ENCODE assay signal across 29 mouse cellular contexts in genomic region chr19:36116185-36116584, GRCm38 (mm10). TPM values are rescaled to one million over a fixed set of nuclear protein-coding genes. Genes with fewer than 3 reads are reported as not detected.
A peak's percentile ranks its signal among the peaks of the same experiment; 100 is the strongest.
DNase-seq lines count a peak whose midpoint lies in the region; ATAC-seq and TF ChIP-seq lines count a peak whose summit lies in the region.
"Had no signal": no experiment of that assay in that cellular context is flagged by ENCODE, and none has a peak within 500 bp of the region (broad histone marks: within the 10 kb centered on the region; RNA-seq: fewer than 3 reads in every experiment).

No protein-coding gene starts in this region.

- intact Hi-C loops in heart, adult 2 months (cut with DNase I) = loop anchor here (10.0 kb wide), 1 partner anchor 229 kb away; the partner anchor contains the start of gene Pcgf5

- 34% methylated on average over 4 of the region's 4 CpGs for WGBS in heart, adult 2 months
- WGBS in kidney, embryonic 16.5 days = 60% methylated on average over 4 of the region's 4 CpGs
- 24% methylated on average over 4 of the region's 4 CpGs for WGBS in heart, embryonic 16.5 days

- peak in 1 of 2 experiments; percentile 11 for DNase-seq in heart, adult 2 months
- no peak for DNase-seq in heart, adult 8-10 months (ENCODE audit: low spot score)
- no peak for DNase-seq in kidney, postnatal 10 days
- no peak for DNase-seq in c-Kit-positive CD71-positive TER-119-positive erythroid progenitor cells, embryonic 14.5 days (ENCODE audit: low spot score)
- no peak for DNase-seq in adipocyte (ENCODE audit: low spot score)
- DNase-seq: adrenal gland, postnatal 36 days; cerebellum, adult 18-20 months; cerebellum, postnatal 25 days; gastrocnemius, postnatal 14 days; kidney, postnatal 25 days; midbrain, embryonic 14.5 days; right cerebral cortex, postnatal 14 days; spleen, adult 18-20 months; thymus, adult 2 months had no signal

- H3K4me2 ChIP-seq in kidney, embryonic 16.5 days (replicated peaks; ENCODE audit: low read depth, low read length) = peak overlapping the region; percentile 35
- peak overlapping the region; percentile 68 for H3K4me2 ChIP-seq in heart, embryonic 16.5 days (ENCODE audit: low read depth, low read length)
- H3K4me2 ChIP-seq: forebrain, embryonic 15.5 days; limb, embryonic 12.5 days; liver, embryonic 12.5 days had no signal

- no peak overlapping the region for H3K4me3 ChIP-seq in heart, adult 2 months
- no peak overlapping the region for H3K4me3 ChIP-seq in kidney, embryonic 16.5 days (ENCODE audit: low read length)
- peak overlapping the region; percentile 65 for H3K4me3 ChIP-seq in C2C12 (ENCODE audit: insufficient read depth, poor library complexity, severe bottlenecking)
- peak overlapping the region; percentile 58 for H3K4me3 ChIP-seq in heart, embryonic 16.5 days (ENCODE audit: low read length)
- H3K4me3 ChIP-seq: forebrain, embryonic 15.5 days; limb, embryonic 12.5 days; liver, embryonic 12.5 days had no signal

- peaks cover 54% of the 10 kb centered on the region for H3K79me3 ChIP-seq in C2C12 (ENCODE audit: low read depth)

- H3K9me3 ChIP-seq in kidney, embryonic 16.5 days (ENCODE audit: low read length) = no peaks in the 10 kb centered on the region
- H3K9me3 ChIP-seq in heart, embryonic 16.5 days (replicated peaks; ENCODE audit: control insufficient read depth, low read length) = no peaks in the 10 kb centered on the region
- H3K9me3 ChIP-seq: forebrain, embryonic 15.5 days; limb, embryonic 12.5 days; liver, embryonic 12.5 days had no signal

- ATAC-seq in kidney, embryonic 16.5 days (ENCODE audit: low FRiP score, low TSS enrichment) = no peak
- ATAC-seq in heart, embryonic 16.5 days (replicated peaks; ENCODE audit: extremely low read depth, insufficient read depth, low FRiP score) = no peak
- ATAC-seq: forebrain, embryonic 15.5 days; hindbrain, embryonic 16.5 days; intestine, embryonic 16.5 days; liver, embryonic 12.5 days; lung, postnatal 0 days had no signal

- H3K9ac ChIP-seq in heart, adult 2 months (ENCODE audit: low read depth, low read length) = peak overlapping the region; percentile 51
- H3K9ac ChIP-seq in kidney, embryonic 16.5 days (replicated peaks; ENCODE audit: low read length) = no peak overlapping the region
- peak overlapping the region; percentile 81 for H3K9ac ChIP-seq in heart, embryonic 16.5 days (ENCODE audit: low read length)
- H3K9ac ChIP-seq: forebrain, embryonic 15.5 days; limb, embryonic 12.5 days; liver, embryonic 12.5 days had no signal

- H3K4me1 ChIP-seq in heart, adult 2 months (ENCODE audit: control insufficient read depth, insufficient read depth, low read length) = 0 out of 2 replicates have a peak, but pooled peaks cover 1% of the 10 kb centered on the region
- H3K4me1 ChIP-seq in kidney, embryonic 16.5 days (ENCODE audit: insufficient read depth, low read length) = no peaks in the 10 kb centered on the region
- peaks cover 9% of the 10 kb centered on the region for H3K4me1 ChIP-seq in heart, embryonic 16.5 days (ENCODE audit: control insufficient read depth, insufficient read depth, low read length)
- H3K4me1 ChIP-seq: limb, embryonic 12.5 days; liver, embryonic 12.5 days had no signal

- H3K27me3 ChIP-seq in heart, adult 2 months (ENCODE audit: control insufficient read depth, insufficient read depth, low read length) = no peaks in the 10 kb centered on the region
- H3K27me3 ChIP-seq in kidney, embryonic 16.5 days (ENCODE audit: insufficient read depth, low read length) = no peaks in the 10 kb centered on the region
- H3K27me3 ChIP-seq in C2C12 (ENCODE audit: control insufficient read depth, insufficient read depth, insufficient read length) = no peaks in the 10 kb centered on the region
- H3K27me3 ChIP-seq in heart, embryonic 16.5 days (ENCODE audit: control insufficient read depth, insufficient read depth, low read length) = no peaks in the 10 kb centered on the region
- H3K27me3 ChIP-seq: CH12.LX; forebrain, embryonic 15.5 days had no signal

- peak overlapping the region; percentile 22 for H3ac ChIP-seq in C2C12 (ENCODE audit: control insufficient read depth, insufficient read length, low read depth)

- no peak for TF ChIP-seq EP300 in heart, adult 2 months (IDR thresholded peaks at IDR 0.05; ENCODE audit: insufficient read depth, low read depth, low read length)

- peak overlapping the region; percentile 48 for H3K27ac ChIP-seq in heart, adult 2 months
- no peak overlapping the region for H3K27ac ChIP-seq in kidney, embryonic 16.5 days (ENCODE audit: low read length)
- H3K27ac ChIP-seq in heart, embryonic 16.5 days (ENCODE audit: low read length) = peak overlapping the region; percentile 93
- H3K27ac ChIP-seq: forebrain, embryonic 15.5 days; limb, embryonic 12.5 days; liver, embryonic 12.5 days had no signal

- peak; percentile 42; the same call in 1 of the 2 replicates for TF ChIP-seq POLR2A in heart, adult 2 months (IDR thresholded peaks at IDR 0.05; ENCODE audit: insufficient read depth, low read depth, low read length)

- H3K79me2 ChIP-seq in heart, adult 2 months (replicated peaks; ENCODE audit: control insufficient read depth, insufficient read depth, low read length) = no peaks in the 10 kb centered on the region
- peaks cover 59% of the 10 kb centered on the region for H3K79me2 ChIP-seq in C2C12 (ENCODE audit: control insufficient read depth, insufficient read depth)

- TF ChIP-seq CTCF in heart, adult 2 months (IDR thresholded peaks at IDR 0.05) = no peak
- TF ChIP-seq CTCF in C2C12 (IDR thresholded peaks at IDR 0.05; ENCODE audit: control insufficient read depth, insufficient read depth, insufficient read length) = no peak

- H3K36me3 ChIP-seq in heart, adult 2 months (ENCODE audit: control insufficient read depth, insufficient read depth, low read length) = peaks cover 10% of the 10 kb centered on the region
- H3K36me3 ChIP-seq in kidney, embryonic 16.5 days (ENCODE audit: insufficient read depth, low read length) = no peaks in the 10 kb centered on the region
- peaks cover 77% of the 10 kb centered on the region for H3K36me3 ChIP-seq in C2C12 (ENCODE audit: control insufficient read depth, insufficient read depth)
- H3K36me3 ChIP-seq in heart, embryonic 16.5 days (ENCODE audit: control insufficient read depth, insufficient read depth) = no peaks in the 10 kb centered on the region
- H3K36me3 ChIP-seq: forebrain, embryonic 15.5 days; limb, embryonic 12.5 days; liver, embryonic 12.5 days had no signal

TF ChIP-seq in C2C12, 6 proteins besides CTCF, POLR2A, EP300 and RAD21:
- TF ChIP-seq FOSL1 (IDR thresholded peaks at IDR 0.05; ENCODE audit: insufficient read depth, low read length, poor library complexity, severe bottlenecking) = no peak

RNA-seq across cellular contexts. Expression of gene Ankrd1, which starts 3.7 kb away (rescaled TPM):
- total RNA-seq in heart, adult 2 months (2021) = 100 to 1,000 TPM; 383 to 550 TPM
- polyA plus RNA-seq in heart, adult 2 months (2012; rRNA removed) = 316 and 466 TPM in 2 replicates
- 1,000 to 10,000 TPM in 2 of 4 experiments, 100 to 1,000 TPM in 2; 472 to 1,222 (median 1,005) TPM for total RNA-seq in heart, adult 8-10 months (2022)
- 0.40 and 0.47 TPM in 2 replicates for polyA plus RNA-seq in kidney, embryonic 16.5 days (2015; fragmentation: Nextera tagmentation; extraction: Ambion mirVana)
- 256 TPM for polyA plus RNA-seq in C2C12 (2012; fragmentation: generic; extraction: Trizol)
- polyA plus RNA-seq in heart, embryonic 16.5 days (2015; fragmentation: Nextera tagmentation; extraction: Ambion mirVana) = 427 and 514 TPM in 2 replicates
- total RNA-seq: adrenal gland, postnatal 36 days; CH12.LX; layer of hippocampus, postnatal 10 days; megakaryocyte, adult 5-6 weeks; MEL had no signal
- polyA plus RNA-seq: forebrain, embryonic 15.5 days; neural tube, embryonic 14.5 days had no signal

RNA-seq across cellular contexts. Expression of gene Rpp30, which starts 32.7 kb away (rescaled TPM):
- total RNA-seq in heart, adult 2 months (2021) = 10 to 100 TPM; 11.9 to 12.7 TPM
- polyA plus RNA-seq in heart, adult 2 months (2012; rRNA removed) = 5.3 and 10.2 TPM in 2 replicates
- total RNA-seq in heart, adult 8-10 months (2022) = 10 to 100 TPM; 12.7 to 16.2 (median 15.0) TPM
- 63.4 and 67.9 TPM in 2 replicates for polyA plus RNA-seq in kidney, embryonic 16.5 days (2015; fragmentation: Nextera tagmentation; extraction: Ambion mirVana)
- polyA plus RNA-seq in C2C12 (2012; fragmentation: generic; extraction: Trizol) = 30.3 TPM
- 45.2 and 48.1 TPM in 2 replicates for polyA plus RNA-seq in heart, embryonic 16.5 days (2015; fragmentation: Nextera tagmentation; extraction: Ambion mirVana)

RNA-seq across cellular contexts. Expression of gene Htr7, which starts 58.9 kb away (rescaled TPM):
- total RNA-seq in heart, adult 2 months (2021) = under 1 TPM; 0.39 to 0.42 TPM
- 0.41 TPM in 2 replicates for polyA plus RNA-seq in heart, adult 2 months (2012; rRNA removed)
- total RNA-seq in heart, adult 8-10 months (2022) = under 1 TPM; 0.37 to 0.47 (median 0.39) TPM
- polyA plus RNA-seq in kidney, embryonic 16.5 days (2015; fragmentation: Nextera tagmentation; extraction: Ambion mirVana) = 0.05 and 0.08 TPM in 2 replicates
- 0.90 TPM for polyA plus RNA-seq in C2C12 (2012; fragmentation: generic; extraction: Trizol)
- polyA plus RNA-seq in heart, embryonic 16.5 days (2015; fragmentation: Nextera tagmentation; extraction: Ambion mirVana) = 0.20 and 0.74 TPM in 2 replicates
- total RNA-seq: CH12.LX; megakaryocyte, adult 5-6 weeks; MEL had no signal
- polyA plus RNA-seq: liver, embryonic 12.5 days; lung, postnatal 0 days; stomach, embryonic 14.5 days had no signal

Comparison
In these comparisons a context has a peak if more than half of its experiments do, and no peak if none do; other contexts are left out.
1. H3K4me3 ChIP-seq: peak in C2C12 (single experiment) and heart, embryonic 16.5 days (single experiment); none in heart, adult 2 months (single experiment) and kidney, embryonic 16.5 days (single experiment).
2. RNA of gene Ankrd1, which starts 3.7 kb away (polyA plus RNA-seq): 427 to 514 TPM in heart, embryonic 16.5 days, 316 to 466 TPM in heart, adult 2 months and 256 TPM in C2C12 (single experiment); 0.40 to 0.47 TPM in kidney, embryonic 16.5 days; every median in the first group is over 100 times any median in the second.